Mouse (Mus musculus) mesoderm, embryonic 11.5 days (tissue): Measurements from ENCODE around the gene Trpm2.
"Not testable (repeated sequence)": the region's sequence is repeated elsewhere in the genome, so short reads cannot be mapped to it uniquely, and the experiment has no call there.

Experiments
- DNase-seq: peaks from one replicate; pipeline ENCODE4 v3.0.0-alpha.2; 2012; ENCODE audit warnings: low read depth, low spot score

Gene Trpm2

DNA sequence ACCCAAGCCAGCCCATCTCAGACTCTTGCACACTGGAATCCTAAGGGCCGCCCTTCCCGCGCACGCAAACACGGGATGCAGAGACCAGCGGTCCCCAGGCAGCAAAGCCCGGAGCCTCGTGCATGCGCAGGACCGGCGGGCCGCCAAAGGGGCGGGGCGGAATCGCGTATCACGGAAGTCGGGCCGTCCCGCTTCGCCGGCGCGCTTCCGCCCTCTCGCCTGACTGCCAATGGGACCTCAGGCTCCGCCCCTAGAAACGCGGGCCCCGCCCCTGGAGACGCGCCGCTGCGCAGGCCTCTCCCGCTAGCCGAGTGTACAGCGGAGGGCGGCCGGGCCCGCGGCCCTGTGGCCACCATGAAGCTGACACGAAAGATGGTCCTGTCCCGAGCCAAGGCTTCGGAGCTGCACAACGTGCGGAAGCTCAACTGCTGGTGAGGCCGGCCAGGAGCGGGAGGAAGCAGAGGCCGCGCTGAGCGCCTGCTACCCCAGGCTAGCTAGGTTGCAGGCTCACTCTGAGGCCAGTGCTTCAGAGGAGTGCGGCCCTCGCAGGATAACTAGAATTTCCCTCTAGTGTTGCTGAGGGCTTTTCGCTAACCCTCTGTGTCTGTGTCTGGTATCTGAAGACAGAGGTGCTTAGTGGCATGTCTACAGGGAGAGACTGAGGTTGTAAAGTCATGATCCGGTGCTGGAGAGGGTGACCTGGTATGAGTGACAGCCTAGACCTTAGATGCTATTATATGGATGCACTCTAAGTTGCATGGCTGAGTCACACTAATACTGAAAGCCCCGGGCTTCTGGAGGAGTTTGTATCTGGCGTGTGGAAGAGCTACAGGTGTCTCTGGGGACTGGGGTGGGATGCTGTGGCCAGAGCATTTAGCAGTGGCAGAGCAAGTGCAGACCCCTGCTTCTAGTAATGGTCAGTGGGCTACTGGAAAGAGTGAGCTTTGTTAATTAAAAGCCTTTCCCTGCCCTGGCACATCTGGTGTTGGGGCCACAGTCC is 8.3 kb upstream of the Trpm2 start, which contains the start of gene 1810043G02Rik:
Gene 1810043G02Rik, plus strand, starts transcription at position 174 of the 1,000 bp plus-strand sequence.
- peak; percentile 98 for DNase-seq

DNA sequence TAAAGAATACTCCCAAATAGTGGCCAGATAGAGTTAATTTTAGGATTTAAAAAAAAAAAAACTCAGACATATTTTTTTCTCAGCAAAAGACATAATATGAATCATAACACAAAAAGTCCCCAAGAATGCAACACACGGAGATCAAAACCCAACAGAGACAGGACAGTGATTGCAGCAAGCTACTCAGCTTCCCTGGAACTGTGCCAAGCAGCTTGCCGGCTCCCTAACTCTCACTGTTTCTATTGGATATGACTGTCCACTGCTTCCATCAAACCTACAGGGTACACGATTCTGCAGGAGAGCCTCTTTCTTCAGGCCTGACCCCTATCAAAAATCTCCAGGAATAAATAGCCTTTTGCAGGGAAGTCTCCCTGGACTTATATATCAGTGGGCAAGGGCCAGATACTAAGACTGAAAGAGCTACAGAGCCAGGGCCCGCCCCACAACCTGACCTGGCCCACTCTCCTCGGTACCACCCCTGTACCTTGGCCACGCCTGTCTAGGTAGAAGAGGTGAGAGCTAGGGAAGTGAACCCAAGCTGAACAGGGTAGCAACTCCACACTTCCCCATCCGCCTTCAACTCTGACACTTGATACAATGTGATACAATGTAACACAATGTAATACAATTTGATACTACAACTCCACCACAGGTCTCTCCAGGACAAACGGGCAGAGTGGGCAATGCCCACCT is 6.2 kb upstream of the Trpm2 start:
- DNase-seq, result no peak

DNA sequence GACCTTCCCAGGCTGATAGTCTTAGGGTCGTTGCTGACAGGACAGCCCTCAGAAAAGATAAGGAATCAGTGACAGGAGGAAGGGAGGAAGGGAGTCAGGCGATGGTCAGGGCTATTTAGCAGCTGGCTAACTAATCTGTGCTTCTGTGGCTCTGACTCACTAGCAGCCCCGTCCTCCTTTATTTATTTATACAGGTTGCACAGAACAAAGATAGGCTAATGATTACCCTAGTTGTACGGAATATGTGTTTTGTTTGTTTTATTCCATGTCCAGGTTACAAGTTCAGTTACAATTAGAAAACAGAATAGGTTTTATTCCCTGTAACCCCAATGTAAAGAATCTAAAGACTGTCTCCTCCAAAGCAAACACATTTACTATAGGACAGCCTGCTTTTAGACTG is 5.3 kb upstream of the Trpm2 start:
- DNase-seq, result no peak

DNA sequence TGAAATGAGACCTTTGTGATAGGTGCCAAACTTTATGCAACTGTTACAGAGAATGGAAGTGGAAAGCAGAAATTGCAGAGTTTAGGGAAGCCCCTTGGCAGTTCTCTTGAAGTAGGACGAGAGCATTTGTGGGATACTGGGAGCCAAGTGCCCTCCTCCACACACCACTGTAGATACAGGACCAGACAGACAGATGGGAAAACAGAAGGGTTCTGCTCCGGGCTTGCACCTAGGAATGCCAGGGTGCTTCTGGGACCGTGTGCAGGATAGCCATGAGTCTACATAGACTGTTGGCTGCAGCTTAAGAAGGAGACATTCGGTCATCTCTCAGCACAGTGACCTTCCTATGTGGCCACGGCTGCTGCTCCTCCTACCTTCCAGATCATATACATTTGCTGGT is 4.4 kb upstream of the Trpm2 start:
- no peak for DNase-seq

DNA sequence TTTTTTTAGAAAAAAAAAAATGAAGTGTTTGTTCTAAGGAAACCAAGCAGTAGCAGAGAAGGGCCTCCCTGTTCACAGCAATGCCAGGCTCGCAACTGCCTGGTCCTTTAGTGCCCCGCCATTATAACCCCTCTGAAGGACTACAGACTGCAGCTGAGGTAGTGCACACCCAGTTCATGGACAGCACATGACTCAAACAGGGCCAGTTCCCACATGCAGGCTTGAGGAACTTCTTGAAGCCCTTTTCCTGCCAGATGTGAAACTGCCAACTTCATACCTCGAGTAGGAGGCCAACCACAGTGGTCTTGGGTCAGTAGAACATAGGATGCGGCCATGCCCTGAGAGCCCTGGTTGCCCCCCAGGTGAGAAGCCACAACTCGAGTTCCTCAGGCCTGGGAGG is 4.0 kb upstream of the Trpm2 start:
- DNase-seq, result no peak

DNA sequence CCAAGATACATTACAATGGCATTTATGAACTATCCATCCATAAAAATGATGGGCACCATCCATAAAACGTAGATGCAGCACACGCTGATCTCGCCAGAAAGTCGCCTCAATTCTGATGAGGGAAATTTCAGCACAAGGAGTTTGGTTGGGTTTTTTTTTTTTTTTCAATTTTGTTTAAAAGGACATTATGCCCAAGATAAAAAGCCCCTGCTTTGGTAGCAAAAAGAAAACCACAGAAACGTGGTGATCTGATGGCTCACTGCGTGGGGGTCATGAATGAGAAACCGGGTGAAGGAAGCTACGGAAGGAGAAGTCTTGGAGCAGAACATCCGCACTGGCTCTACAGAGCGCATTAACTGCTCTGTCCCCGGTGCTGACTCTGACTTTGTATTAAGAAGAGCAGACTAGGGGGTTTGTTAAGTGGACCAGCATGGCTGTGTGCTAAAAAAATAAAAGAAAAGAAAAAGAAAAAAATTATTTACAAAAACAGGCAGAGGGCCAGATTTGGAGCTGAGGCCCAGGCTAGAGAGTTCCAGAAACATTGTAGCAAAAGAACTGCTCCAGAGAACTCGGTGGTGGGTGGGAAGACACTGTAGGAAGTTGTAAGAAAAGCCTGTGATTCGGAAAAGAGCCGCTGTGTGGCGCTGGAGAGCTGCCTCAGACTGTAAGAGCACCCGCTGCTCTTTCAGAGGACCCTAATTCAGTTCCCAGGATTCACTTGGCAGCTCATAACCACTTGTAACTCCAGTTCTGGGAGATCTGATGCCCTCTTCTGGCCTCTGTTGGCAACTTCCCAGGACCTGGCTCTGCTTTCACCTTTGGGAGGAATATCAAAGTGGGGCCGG is 1.6 kb upstream of the Trpm2 start:
- peak; percentile 40 for DNase-seq

DNA sequence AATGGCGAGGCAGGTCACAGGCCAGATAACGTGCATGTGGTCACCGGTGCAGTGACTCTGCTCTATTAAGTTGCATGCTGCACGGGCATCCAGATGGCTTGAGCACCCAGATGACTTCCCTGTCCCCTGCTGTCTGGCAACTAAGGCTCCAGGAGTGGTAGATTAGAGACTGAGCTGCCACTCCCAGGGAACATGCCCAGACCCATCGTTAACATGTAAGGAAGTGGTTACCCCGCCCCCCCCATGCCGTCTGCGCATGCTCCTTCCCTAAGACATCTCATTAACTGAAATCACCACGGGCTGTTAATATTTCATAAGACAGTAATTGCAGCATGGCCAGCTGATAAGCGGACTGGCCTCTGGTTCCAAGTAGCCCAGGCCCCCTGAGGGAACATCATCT is 828 bp upstream of the Trpm2 start:
- no peak for DNase-seq

DNA sequence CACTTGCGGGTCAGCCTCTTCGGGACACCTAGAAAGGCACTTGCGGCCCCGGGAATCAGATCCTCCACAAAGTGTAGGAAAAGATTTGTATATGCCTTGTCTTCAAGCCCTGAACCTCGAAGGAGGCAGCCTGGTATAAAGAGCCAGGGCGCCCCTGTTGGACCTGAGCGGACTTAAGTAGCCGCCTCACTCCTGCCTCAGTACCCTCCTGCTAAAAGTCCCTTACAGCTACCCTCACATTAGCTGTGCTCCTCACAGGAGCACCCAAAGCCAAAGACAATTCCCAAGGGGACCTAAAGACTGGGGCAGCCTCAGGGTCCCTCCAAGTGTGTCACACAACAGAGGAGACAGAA is 414 bp downstream of the Trpm2 start:
- no peak for DNase-seq

DNA sequence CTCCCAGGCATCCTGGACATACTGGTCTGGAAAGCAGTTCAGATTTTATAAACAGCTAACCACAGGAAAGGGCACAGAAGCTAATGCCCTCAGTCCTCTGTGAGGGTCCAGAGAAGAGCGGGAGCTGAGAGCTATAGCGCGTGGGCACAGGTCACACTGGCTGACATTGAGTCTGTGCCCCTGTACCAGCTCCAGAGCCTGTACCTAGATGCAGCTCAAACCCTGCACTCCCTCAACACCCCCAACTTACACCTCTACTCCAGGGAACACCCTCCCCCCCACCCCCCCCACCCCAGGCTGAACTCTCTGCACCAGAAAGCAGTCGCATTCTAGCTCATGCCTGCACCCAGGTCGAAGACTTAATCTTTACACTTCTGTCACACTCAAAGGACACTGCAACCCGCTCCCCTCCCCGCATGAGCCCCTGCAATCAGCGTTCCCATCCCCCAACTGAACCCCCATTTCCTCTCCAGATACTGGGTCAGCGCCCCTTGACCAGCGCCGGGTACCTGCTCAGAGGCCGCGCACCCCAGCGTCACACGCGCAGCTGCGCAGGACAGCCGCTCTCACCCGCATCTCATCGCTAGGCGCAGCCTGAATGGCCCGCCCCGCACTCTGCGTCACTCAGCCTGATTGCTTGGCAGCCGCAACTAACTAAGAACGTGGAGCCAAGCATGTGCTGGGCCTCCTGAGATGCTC is 940 bp downstream of the Trpm2 start:
- DNase-seq, result peak; percentile 57

DNA sequence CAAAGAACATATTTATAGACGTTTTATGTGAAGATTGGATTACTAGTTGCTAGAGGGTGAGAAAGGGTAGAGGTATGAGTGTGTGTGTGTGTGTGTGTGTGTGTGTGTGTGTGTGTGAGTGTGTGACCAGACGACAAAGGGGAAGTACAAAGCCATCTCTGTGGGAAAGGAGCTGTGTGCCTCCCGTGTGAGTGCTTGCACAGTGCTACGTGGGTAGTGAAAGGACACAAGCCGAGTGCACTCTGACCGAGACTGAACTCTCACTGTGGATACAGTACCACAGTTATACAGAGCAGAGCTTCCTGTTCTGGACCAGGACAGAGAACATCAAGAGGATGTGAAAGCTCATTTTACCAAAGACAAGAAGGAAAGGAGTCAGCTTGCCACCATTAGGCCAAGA is 6.4 kb downstream of the Trpm2 start:
- DNase-seq, result no peak

DNA sequence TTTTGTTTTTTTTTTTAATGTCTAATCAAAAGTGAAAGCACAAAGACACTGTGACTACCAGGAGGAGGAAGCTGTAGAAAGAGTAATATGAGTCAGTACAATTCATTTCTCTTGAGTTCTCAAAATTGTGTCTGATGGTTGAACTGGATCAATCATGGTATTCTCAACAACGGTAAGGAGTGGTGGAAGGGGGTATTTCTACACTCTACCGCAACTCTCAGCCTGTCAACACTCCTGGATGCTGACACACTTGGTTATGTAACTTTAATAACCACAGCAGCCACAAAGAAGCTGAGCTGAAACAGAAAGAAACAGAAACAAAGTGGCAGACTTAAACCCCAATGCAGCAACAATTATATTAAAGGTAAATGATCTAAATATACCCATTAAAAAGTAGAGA is 7.6 kb downstream of the Trpm2 start:
- no peak for DNase-seq

DNA sequence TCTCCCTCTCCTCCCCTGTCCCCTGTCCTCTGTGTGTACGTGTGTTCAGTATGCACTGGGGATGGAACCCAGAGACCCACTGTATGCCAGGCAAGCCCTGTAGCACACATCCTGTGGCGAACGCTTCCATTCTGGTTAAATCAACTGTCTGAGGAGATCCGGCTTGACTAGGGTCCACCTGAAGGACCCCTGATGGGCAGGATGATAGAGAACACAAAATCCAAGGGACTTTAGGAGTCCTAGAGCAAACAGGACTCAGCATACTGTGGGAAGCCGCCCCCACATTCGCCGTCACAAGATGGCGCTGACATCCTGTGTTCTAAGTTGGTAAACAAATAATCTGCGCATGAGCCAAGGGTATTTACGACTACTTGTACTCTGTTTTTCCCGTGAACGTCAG is 19.9 kb downstream of the Trpm2 start:
- not testable (repeated sequence) for DNase-seq

DNA sequence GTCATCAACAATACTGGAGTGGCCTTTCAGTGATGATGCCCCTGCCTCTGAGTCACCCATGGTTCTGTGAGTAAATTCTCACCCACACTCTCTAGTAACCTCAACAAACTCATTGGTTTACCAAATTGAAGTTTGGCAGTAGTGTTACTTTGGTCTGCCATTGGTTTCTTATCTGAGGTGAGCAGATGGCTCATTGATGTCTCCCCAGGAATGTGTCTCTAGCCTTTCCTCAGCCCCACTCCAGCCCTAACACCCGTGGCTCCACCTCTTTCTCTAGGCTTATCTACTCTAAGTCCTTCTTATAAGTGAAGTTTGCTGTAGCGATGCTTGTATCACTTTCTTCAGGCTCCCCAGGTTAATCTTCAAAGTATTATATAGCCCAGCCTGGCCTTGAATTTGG is 30.7 kb downstream of the Trpm2 start:
- DNase-seq, result no peak

DNA sequence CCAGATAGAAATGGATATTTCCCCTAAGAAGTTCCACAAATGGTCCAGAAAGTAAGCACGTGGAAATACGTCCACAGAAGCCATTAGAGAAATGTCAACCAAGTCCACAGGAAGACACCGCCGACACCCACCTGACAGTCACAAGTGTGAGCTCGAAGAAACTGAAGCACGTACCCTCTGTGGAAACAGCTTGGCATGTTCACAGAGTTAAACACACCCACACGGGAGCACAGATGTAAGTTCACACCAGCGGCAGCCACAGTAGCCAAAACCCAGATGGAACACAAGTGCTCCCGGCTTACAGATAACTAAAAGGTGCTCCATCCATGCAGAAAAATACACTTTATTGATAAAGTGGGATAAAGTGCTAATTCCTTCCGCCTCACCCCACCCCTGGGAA is 43.0 kb downstream of the Trpm2 start:
- no peak for DNase-seq

DNA sequence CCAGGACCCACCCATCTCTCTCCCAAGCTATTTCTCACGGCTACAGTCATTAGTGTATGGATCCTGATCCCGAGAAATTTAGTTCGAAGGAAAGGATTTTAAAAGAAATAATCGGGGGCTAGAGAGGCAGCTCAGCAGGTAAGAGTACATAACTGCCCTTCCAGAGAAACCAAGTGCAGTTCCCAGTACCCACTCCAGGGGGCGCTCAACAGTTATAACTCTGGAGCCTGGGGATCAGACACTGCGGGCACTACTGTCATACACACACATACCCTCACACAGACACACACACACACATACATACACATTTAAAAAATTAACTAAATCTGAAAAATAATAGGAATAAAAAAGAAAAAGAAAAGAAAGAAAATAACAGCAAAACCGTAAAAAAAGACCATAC is 44.2 kb downstream of the Trpm2 start:
- peak; percentile 48 for DNase-seq

DNA sequence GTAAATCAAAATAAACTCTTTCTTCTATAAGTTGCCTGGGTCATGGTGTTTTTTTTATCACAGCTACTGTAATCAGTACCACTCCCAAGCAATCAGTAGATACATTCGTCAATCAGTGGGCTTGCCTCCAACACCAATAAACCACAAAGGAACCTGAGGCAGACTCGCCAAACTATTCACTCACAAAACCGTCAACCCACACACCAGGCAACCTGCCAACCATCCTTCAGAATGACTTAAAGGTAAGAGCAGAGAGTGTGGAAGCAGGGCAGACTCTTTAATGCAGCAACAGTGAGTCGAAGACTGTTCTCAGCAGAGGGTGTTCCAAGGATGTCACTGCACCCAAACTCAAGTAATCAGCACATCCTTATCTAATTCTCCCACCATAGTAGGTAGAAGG is 47.7 kb downstream of the Trpm2 start:
- no peak for DNase-seq

DNA sequence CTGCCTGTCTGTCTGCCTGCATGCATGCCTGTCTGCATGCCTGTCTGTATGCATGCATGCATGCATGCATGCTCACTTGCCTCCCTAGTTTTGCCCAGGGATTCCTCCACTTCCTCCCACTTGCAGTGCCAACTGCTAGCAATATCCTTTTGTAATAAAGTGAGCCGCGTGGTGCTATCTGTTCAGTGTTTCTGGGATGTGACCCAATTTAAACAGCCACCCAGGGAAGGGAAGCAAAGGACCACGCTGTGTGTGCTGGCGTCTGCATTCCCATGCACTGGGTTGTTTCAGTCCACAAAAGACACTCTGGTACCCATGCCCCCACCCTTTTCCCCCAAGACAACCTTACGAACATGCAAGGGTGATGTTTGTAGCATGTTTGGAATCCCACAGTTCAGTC is 49.4 kb downstream of the Trpm2 start:
- DNase-seq, result no peak

DNA sequence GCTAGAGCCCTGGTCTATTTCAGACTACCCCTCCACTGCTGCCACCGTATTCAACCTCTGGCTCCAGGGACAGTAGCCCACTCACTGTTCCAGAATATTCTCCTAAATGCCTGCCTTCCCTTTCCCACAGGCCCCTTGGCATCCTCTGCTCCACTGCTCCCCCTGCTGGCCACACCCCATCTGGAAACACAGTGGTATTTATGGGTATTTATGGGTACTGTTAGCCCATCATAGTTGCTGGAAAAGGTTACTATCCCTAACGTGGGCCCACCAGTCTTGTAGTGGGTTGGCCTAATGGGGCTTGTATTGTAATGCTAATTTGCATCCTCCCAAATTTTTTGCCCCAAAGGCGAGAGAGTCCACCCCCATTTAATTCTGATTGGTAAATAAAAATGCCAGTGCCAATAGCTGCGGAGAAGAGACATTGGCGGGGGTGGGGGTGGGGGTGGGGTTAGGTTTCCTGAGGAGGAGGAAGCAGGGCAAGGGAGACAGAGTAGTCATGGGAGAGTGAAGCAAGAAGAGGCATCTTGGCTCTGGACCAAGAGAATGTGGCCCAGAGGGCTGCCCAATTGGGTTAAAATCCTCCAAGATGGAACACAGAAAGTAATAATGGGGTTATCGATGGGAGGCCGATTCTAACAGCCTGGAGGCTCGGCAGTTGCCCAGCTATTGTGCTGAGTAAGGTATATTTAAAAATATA is 53.6 kb downstream of the Trpm2 start:
- DNase-seq, result peak; percentile 40

DNA sequence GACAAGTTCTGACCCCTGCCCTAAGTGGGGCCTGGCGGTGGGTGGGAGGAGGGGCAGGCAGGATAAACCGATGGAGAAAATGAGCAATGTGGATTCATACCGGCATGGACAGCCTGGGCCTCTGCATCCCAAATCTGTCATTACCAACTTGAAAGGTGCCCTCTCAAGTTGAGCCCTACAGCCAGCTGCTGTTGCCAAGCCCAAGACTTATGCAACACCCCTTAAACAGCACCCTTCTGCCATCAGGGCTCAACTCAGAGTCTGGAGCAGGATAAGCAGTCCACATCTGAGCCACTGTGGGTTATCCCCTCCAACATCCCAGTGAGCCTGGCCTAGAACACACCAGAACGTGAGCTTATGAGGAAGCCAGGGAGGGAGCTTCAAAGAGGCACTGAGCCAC is 57.1 kb downstream of the Trpm2 start:
- no peak for DNase-seq

DNA sequence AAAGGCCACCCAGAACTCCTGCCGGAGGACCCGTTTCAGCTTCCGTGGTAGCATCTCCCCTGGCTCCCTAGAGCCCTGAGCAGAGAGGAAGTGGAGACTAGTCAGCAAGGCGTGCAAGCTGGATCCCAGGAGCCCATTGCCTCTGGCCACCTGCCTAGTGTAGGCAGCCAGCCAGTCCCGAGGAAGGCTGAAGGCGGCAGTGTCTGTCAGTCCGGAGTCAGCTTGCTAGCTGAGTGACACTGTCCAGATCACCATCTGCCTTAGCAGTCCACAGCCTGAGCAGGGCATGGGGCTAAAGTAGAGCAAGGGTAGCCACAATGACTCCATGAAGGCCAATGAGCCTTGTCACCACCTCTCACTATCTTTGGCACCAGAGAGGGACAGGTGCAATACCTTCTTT is 57.8 kb downstream of the Trpm2 start:
- DNase-seq, result no peak
